Mouse (Mus musculus): Measurements from ENCODE around the gene Txnrd2. TPM values are rescaled to one million over a fixed set of nuclear protein-coding genes. Genes with fewer than 3 reads are reported as not detected.

Gene Txnrd2
- polyA plus RNA-seq, 1 experiment: 23.4 TPM

- Histone ChIP-seq H3K4me1 (ENCODE audit: control insufficient read depth, insufficient read depth, low read length) (no peaks in the 10 kb centered on the region), H3K27ac (ENCODE audit: insufficient read depth, low read depth, low read length) (no peak overlapping the region), H3K4me3 (ENCODE audit: insufficient read depth, low read length) (no peak overlapping the region)
- TF ChIP-seq POLR2A (IDR thresholded peaks at IDR 0.05; ENCODE audit: borderline replicate concordance, low read depth, low read length) (no peak), CTCF (IDR thresholded peaks at IDR 0.05; ENCODE audit: low read depth, low read length) (no peak)
Measured at GRCm38 (mm10) chr16:18472416-18472815, 46.2 kb downstream of the Txnrd2 start.

GRCm38 (mm10) chr16:18472976-18473375 is 46.8 kb downstream of the Txnrd2 start:
- no peak overlapping the region for H3K27ac ChIP-seq (ENCODE audit: insufficient read depth, low read depth, low read length)
- TF ChIP-seq CTCF (IDR thresholded peaks at IDR 0.05; ENCODE audit: low read depth, low read length) (no peak), POLR2A (IDR thresholded peaks at IDR 0.05; ENCODE audit: borderline replicate concordance, low read depth, low read length) (no peak)
- H3K4me3 ChIP-seq (ENCODE audit: insufficient read depth, low read length): no peak overlapping the region
- H3K4me1 ChIP-seq (ENCODE audit: control insufficient read depth, insufficient read depth, low read length): no peaks in the 10 kb centered on the region

DNA sequence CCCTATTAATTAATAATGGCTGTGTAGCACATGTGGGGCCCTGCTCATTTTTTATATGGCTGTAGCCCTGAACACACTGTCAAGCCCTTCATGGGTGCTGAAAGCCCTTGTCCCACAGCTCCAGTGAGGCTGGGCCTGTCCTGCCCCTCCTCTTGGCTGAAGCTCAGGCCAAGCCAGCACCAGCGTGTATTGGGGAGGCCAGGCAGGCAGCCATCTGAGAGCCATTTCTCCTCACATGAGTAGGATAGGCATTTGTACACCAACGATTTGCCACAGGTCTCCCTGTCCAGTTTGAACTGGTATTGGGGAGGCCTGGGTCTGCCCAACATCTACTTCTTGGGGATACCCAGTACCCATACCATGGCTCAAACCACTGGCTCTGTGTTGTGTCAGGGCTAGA is 47.8 kb downstream of the Txnrd2 start:
- no peak overlapping the region for H3K27ac ChIP-seq (ENCODE audit: insufficient read depth, low read depth, low read length)
- TF ChIP-seq POLR2A (IDR thresholded peaks at IDR 0.05; ENCODE audit: borderline replicate concordance, low read depth, low read length): no peak
- no peak for TF ChIP-seq CTCF (IDR thresholded peaks at IDR 0.05; ENCODE audit: low read depth, low read length)
- H3K4me3 ChIP-seq (ENCODE audit: insufficient read depth, low read length): no peak overlapping the region
- no peaks in the 10 kb centered on the region for H3K4me1 ChIP-seq (ENCODE audit: control insufficient read depth, insufficient read depth, low read length)

GRCm38 (mm10) chr16:18477996-18478395 is 51.8 kb downstream of the Txnrd2 start:
- Histone ChIP-seq H3K27ac (ENCODE audit: insufficient read depth, low read depth, low read length) (no peak overlapping the region), H3K4me1 (ENCODE audit: control insufficient read depth, insufficient read depth, low read length) (no peaks in the 10 kb centered on the region), H3K4me3 (ENCODE audit: insufficient read depth, low read length) (no peak overlapping the region)
- TF ChIP-seq POLR2A (IDR thresholded peaks at IDR 0.05; ENCODE audit: borderline replicate concordance, low read depth, low read length) (no peak), CTCF (IDR thresholded peaks at IDR 0.05; ENCODE audit: low read depth, low read length) (no peak)

GRCm38 (mm10) chr16:18479667-18480066 is 53.5 kb downstream of the Txnrd2 start:
- H3K4me1 ChIP-seq (ENCODE audit: control insufficient read depth, insufficient read depth, low read length): no peaks in the 10 kb centered on the region
- no peak overlapping the region for H3K4me3 ChIP-seq (ENCODE audit: insufficient read depth, low read length)
- TF ChIP-seq POLR2A (IDR thresholded peaks at IDR 0.05; ENCODE audit: borderline replicate concordance, low read depth, low read length) (no peak), CTCF (IDR thresholded peaks at IDR 0.05; ENCODE audit: low read depth, low read length) (no peak)
- no peak overlapping the region for H3K27ac ChIP-seq (ENCODE audit: insufficient read depth, low read depth, low read length)

- no peak overlapping the region for H3K4me3 ChIP-seq (ENCODE audit: insufficient read depth, low read length)
- H3K4me1 ChIP-seq (ENCODE audit: control insufficient read depth, insufficient read depth, low read length): no peaks in the 10 kb centered on the region
- H3K27ac ChIP-seq (ENCODE audit: insufficient read depth, low read depth, low read length): no peak overlapping the region
- TF ChIP-seq CTCF (IDR thresholded peaks at IDR 0.05; ENCODE audit: low read depth, low read length) (no peak), POLR2A (IDR thresholded peaks at IDR 0.05; ENCODE audit: borderline replicate concordance, low read depth, low read length) (no peak)
Measured at GRCm38 (mm10) chr16:18480933-18481485, 54.8 kb downstream of the Txnrd2 start.

DNA sequence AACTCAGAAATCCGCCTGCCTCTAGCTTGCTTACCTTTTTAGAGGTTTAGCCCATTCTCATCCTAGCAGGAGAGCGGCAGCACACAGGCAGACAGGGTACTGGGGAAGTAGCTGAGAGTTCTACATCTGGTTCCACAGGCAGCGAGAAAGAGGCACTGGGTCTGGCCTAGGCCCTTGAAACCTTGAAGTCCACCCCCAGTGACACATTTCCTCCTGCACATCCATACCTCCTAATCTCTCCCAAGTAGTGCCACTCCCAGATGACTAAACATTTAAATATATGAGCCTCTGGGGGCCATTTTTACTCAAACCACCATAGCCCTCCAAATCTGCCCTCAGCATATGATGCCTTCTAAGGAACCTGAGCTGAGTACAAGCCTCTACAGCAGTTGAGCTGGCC is 56.2 kb downstream of the Txnrd2 start:
- no peak for TF ChIP-seq POLR2A (IDR thresholded peaks at IDR 0.05; ENCODE audit: borderline replicate concordance, low read depth, low read length)
- TF ChIP-seq CTCF (IDR thresholded peaks at IDR 0.05; ENCODE audit: low read depth, low read length): no peak
- Histone ChIP-seq H3K4me3 (ENCODE audit: insufficient read depth, low read length) (no peak overlapping the region), H3K4me1 (ENCODE audit: control insufficient read depth, insufficient read depth, low read length) (no peaks in the 10 kb centered on the region), H3K27ac (ENCODE audit: insufficient read depth, low read depth, low read length) (no peak overlapping the region)

- Histone ChIP-seq H3K27ac (ENCODE audit: insufficient read depth, low read depth, low read length) (no peak overlapping the region), H3K4me3 (ENCODE audit: insufficient read depth, low read length) (no peak overlapping the region), H3K4me1 (ENCODE audit: control insufficient read depth, insufficient read depth, low read length) (no peaks in the 10 kb centered on the region)
- TF ChIP-seq POLR2A (IDR thresholded peaks at IDR 0.05; ENCODE audit: borderline replicate concordance, low read depth, low read length) (no peak), CTCF (IDR thresholded peaks at IDR 0.05; ENCODE audit: low read depth, low read length) (no peak)
Measured at GRCm38 (mm10) chr16:18483839-18484238, 57.7 kb downstream of the Txnrd2 start.

GRCm38 (mm10) chr16:18484386-18484785 is 58.2 kb downstream of the Txnrd2 start:
- H3K27ac ChIP-seq (ENCODE audit: insufficient read depth, low read depth, low read length): no peak overlapping the region
- TF ChIP-seq CTCF (IDR thresholded peaks at IDR 0.05; ENCODE audit: low read depth, low read length) (no peak), POLR2A (IDR thresholded peaks at IDR 0.05; ENCODE audit: borderline replicate concordance, low read depth, low read length) (no peak)
- H3K4me3 ChIP-seq (ENCODE audit: insufficient read depth, low read length): no peak overlapping the region
- no peaks in the 10 kb centered on the region for H3K4me1 ChIP-seq (ENCODE audit: control insufficient read depth, insufficient read depth, low read length)

DNA sequence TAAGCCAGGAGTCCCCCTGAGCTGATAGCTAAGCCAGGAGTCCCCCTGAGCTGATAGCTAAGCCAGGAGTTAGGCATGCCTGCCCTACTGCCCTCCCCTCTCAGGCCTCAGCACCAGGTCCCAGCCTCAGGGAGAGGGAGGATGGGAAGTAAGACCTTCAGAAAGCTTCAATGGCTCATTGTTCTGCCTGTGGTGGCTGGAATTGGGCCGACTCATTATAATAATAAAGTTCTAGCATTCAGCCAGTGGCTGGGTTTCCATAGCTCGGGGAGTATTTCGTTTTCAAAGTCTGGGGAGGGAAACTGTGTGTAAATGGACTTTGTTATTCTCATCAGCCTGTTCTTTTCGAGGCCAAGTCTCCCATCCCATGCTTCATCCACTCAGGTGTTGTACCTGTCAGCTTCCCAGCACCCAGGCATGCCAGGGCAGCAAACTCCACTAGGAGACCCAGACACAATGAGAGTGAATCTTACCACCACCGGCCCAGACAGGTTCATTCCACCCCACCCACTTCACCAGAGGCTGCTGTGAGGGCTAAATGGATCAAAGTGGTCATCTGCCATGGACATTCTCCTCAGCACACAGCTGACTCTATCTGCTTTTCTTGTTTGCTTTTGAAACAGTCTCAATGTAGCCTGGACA is 58.7 kb downstream of the Txnrd2 start:
- TF ChIP-seq CTCF (IDR thresholded peaks at IDR 0.05; ENCODE audit: low read depth, low read length) (no peak), POLR2A (IDR thresholded peaks at IDR 0.05; ENCODE audit: borderline replicate concordance, low read depth, low read length) (no peak)
- H3K4me1 ChIP-seq (ENCODE audit: control insufficient read depth, insufficient read depth, low read length): no peaks in the 10 kb centered on the region
- H3K27ac ChIP-seq (ENCODE audit: insufficient read depth, low read depth, low read length): no peak overlapping the region
- H3K4me3 ChIP-seq (ENCODE audit: insufficient read depth, low read length): no peak overlapping the region
